Mouse (Mus musculus) megakaryocyte, embryonic 14.5 days (primary cell): Measurements from ENCODE around the gene Ina. TPM values are rescaled to one million over a fixed set of nuclear protein-coding genes. Genes with fewer than 3 reads are reported as not detected.
"Not testable (repeated sequence)": the region's sequence is repeated elsewhere in the genome, so short reads cannot be mapped to it uniquely, and the experiment has no call there.

Source experiments
- H3K27me3 ChIP-seq: replicated peaks from 2 replicates; pipeline ENCODE3; 2012; ENCODE audit warnings: inconsistent platforms
- H3K36me3 ChIP-seq: replicated peaks from 2 replicates; pipeline ENCODE3; 2012; ENCODE audit warnings: low read length, inconsistent platforms, mixed read lengths
- H3K4me1 ChIP-seq: 2 replicates; pipeline ENCODE4 v1.6.1; 2012; ENCODE audit warnings: inconsistent platforms
- H3K4me3 ChIP-seq: replicated peaks from 2 replicates; pipeline ENCODE3; 2012; ENCODE audit warnings: moderate library complexity, mild to moderate bottlenecking, inconsistent platforms
- H3K9me3 ChIP-seq: 2 replicates; pipeline ENCODE4 v1.6.1; 2012; ENCODE audit warnings: inconsistent platforms
- FLI1 ChIP-seq: IDR thresholded peaks from 2 replicates; pipeline ENCODE4 v1.6.1; 2012; ENCODE audit warnings: low read length, inconsistent platforms, mixed read lengths
- GATA1 ChIP-seq: IDR thresholded peaks from 3 replicates; pipeline ENCODE4 v1.6.1; 2012; ENCODE audit warnings: mixed read lengths, low read length, inconsistent platforms, borderline replicate concordance
- polyA plus RNA-seq: library from polyadenylated mRNA; stranded (reverse); fragments of >175 nt; gene quantifications from 2 replicates; pipeline ENCODE4 v1.2.3, GENCODE M21; 2012; ENCODE audit warnings: low replicate concordance; ENCODE audit not compliant: insufficient read depth

Gene Ina
- polyA plus RNA-seq, 1 experiment: 0.13 TPM

DNA sequence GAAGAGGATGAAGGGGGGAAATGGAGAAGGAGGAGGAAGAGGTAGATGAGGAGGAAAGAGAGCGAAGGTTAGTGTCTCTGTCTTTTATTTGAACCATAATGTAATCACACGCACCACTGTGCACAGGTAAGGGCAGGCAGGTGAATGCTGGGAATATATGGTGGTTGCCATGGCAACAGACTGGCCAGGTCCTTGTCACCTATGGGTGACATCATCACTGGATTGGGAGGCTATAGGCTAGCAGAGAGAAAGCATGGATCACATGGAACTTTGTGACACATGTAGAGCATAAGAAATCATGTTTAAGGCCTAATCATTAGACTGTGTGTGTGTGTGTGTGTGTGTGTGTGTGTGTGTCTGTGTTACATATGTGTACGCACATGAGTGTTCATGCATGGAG lies 42.3 kb upstream of the Ina start:
- peaks cover 80% of the 10 kb centered on the region for H3K4me1 ChIP-seq
- no peak overlapping the region for H3K4me3 ChIP-seq
- TF ChIP-seq GATA1 (no peak), FLI1 (no peak)
- H3K27me3 ChIP-seq: no peaks in the 10 kb centered on the region
- no peaks in the 10 kb centered on the region for H3K9me3 ChIP-seq
- no peaks in the 10 kb centered on the region for H3K36me3 ChIP-seq

DNA sequence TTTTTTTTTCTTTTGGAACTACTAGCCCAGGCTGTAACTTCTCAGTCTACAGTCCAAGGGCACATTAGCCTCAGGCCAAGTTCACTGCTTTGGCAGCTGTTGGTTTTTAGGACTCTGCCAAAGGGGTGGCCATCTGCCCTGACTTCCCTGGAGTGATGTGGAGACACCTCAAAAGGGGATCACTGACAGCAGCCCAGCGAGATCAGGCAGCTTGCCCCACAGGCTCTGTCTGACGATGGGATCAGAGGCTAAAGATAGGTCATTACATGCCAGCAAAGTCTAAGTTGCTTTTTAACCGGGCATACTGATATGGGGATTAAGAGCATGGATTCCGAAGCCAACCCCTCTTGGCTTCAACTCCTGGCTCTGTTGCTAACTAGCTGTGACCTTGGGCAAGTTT lies 38.9 kb upstream of the Ina start:
- Histone ChIP-seq H3K4me3 (no peak overlapping the region), H3K27me3 (no peaks in the 10 kb centered on the region), H3K4me1 (peaks cover 85% of the 10 kb centered on the region), H3K36me3 (no peaks in the 10 kb centered on the region), H3K9me3 (no peaks in the 10 kb centered on the region)
- TF ChIP-seq FLI1 (no peak), GATA1 (no peak)

DNA sequence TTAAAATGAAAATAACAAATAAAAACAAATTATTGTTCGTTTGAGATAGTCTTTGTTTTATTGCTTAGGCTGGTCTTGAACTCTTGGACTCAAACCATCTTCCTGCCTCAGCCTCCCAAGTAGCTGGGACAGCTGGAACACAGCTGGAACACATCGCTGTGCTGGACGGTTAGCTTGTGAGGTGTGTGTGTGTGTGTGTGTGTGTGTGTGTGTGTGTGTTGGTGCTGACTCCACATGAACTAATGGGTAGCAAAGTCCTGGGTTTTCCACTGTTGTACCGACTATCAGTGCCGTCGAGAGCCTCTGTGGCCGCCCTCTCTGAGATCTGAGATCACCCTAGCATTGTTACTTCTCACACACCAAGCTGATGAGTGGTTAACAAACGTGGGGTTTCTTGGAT lies 38.5 kb upstream of the Ina start:
- H3K4me3 ChIP-seq: no peak overlapping the region
- H3K36me3 ChIP-seq: no peaks in the 10 kb centered on the region
- no peaks in the 10 kb centered on the region for H3K9me3 ChIP-seq
- TF ChIP-seq FLI1 (no peak), GATA1 (no peak)
- no peaks in the 10 kb centered on the region for H3K27me3 ChIP-seq
- H3K4me1 ChIP-seq: peaks cover 85% of the 10 kb centered on the region

GRCm38 (mm10) chr19:46976743-46977142 lies 37.8 kb upstream of the Ina start:
- Histone ChIP-seq H3K27me3 (no peaks in the 10 kb centered on the region), H3K9me3 (no peaks in the 10 kb centered on the region), H3K4me1 (peaks cover 85% of the 10 kb centered on the region), H3K36me3 (no peaks in the 10 kb centered on the region), H3K4me3 (no peak overlapping the region)
- no peak for TF ChIP-seq GATA1
- no peak for TF ChIP-seq FLI1

DNA sequence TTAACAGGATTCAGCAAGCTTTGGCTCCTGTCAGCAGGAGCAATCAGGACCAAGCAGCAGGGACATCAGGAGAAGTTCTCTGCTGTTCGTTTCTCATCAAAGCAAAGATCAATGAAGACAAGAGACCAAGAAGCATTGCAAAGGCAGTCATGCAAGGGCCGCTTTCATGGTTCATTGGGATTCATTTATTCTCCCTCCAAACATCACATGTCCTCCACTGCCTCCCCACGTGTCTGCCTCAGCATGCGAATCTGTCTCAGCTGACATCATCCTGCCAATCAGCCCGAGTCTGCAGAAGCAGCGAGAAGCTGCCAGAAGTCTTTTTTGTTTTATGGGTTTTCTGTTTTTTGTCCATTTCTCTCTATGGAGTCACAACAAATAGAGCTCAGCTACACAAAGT lies 37.0 kb upstream of the Ina start:
- H3K4me3 ChIP-seq: peak overlapping the region; percentile 42
- no peaks in the 10 kb centered on the region for H3K36me3 ChIP-seq
- peaks cover 85% of the 10 kb centered on the region for H3K4me1 ChIP-seq
- TF ChIP-seq FLI1 (no peak), GATA1 (no peak)
- H3K27me3 ChIP-seq: no peaks in the 10 kb centered on the region
- no peaks in the 10 kb centered on the region for H3K9me3 ChIP-seq

DNA sequence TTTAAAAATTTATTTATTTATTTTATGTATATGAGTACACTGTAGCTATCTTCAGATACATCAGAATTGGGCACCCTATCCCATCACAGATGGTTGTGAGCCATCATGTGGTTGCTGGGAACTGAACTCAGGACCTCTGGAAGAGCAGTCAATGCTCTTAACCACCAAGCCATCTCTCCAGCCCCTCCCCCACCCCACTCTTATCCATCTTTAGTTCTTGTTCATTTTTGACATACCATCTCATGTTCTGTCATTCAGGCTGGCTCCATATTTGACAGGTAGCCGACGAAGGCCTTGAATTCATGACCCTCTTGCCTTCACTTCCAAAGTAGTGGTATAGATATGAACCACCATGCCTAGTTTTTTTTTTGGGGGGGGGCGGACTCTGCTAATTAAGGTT lies 36.4 kb upstream of the Ina start:
- H3K4me1 ChIP-seq: peaks cover 85% of the 10 kb centered on the region
- H3K27me3 ChIP-seq, H3K36me3 ChIP-seq, H3K4me3 ChIP-seq, H3K9me3 ChIP-seq: not testable (repeated sequence)

DNA sequence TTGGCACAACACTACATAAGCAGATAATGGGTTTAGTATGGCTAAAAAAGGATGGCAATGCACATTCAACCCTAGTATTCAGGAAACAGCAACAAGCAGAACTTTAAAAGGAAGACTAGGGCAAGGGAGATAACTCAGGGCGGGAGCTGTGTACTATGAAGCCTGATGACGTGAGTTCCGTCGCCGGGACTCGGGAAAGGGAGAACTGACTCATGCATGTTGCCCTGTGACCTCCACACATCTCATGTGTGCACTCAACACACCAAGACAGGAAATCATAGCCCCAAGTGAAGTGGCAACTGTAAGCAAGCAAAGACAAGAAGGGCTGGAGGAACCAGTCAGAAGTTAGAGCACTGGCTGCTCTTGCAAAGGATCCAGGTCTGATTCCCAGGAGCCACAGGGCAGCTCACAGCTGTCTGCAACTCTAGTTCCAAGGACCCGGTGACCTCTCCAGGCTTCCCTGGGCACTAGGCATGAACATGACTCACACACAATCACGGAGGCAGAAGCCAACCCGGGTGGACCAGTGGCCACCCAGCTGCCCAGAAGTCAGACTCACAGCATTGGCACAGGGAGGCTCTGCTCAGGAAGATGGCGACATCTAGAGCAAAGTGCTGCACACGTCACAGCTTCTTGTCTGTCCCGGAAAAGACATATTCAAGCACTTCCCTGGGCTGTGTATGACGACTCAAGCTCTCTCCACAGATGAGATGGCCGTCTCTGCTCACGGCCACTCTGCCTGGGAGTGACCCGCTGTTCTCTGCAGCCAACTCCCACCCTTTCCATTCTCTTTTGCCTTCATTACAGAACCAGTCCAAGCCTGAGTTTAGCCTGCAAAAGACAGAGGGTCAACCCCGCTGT lies 35.3 kb upstream of the Ina start:
- Histone ChIP-seq H3K27me3 (no peaks in the 10 kb centered on the region), H3K9me3 (no peaks in the 10 kb centered on the region), H3K36me3 (no peaks in the 10 kb centered on the region), H3K4me3 (peak overlapping the region; percentile 79), H3K4me1 (peaks cover 90% of the 10 kb centered on the region)
- peak; percentile 73; the same call in 1 of the 3 replicates for TF ChIP-seq GATA1
- TF ChIP-seq FLI1: no peak

GRCm38 (mm10) chr19:46979781-46980105 lies 34.8 kb upstream of the Ina start:
- H3K4me1 ChIP-seq: peaks cover 93% of the 10 kb centered on the region
- no peaks in the 10 kb centered on the region for H3K27me3 ChIP-seq
- TF ChIP-seq FLI1 (no peak), GATA1 (no peak)
- no peaks in the 10 kb centered on the region for H3K36me3 ChIP-seq
- H3K4me3 ChIP-seq: peak overlapping the region; percentile 79
- H3K9me3 ChIP-seq: no peaks in the 10 kb centered on the region

GRCm38 (mm10) chr19:46981462-46981861 lies 33.0 kb upstream of the Ina start:
- TF ChIP-seq FLI1 (no peak), GATA1 (no peak)
- Histone ChIP-seq H3K9me3 (no peaks in the 10 kb centered on the region), H3K36me3 (no peaks in the 10 kb centered on the region), H3K4me3 (no peak overlapping the region), H3K4me1 (peaks cover 95% of the 10 kb centered on the region), H3K27me3 (no peaks in the 10 kb centered on the region)

DNA sequence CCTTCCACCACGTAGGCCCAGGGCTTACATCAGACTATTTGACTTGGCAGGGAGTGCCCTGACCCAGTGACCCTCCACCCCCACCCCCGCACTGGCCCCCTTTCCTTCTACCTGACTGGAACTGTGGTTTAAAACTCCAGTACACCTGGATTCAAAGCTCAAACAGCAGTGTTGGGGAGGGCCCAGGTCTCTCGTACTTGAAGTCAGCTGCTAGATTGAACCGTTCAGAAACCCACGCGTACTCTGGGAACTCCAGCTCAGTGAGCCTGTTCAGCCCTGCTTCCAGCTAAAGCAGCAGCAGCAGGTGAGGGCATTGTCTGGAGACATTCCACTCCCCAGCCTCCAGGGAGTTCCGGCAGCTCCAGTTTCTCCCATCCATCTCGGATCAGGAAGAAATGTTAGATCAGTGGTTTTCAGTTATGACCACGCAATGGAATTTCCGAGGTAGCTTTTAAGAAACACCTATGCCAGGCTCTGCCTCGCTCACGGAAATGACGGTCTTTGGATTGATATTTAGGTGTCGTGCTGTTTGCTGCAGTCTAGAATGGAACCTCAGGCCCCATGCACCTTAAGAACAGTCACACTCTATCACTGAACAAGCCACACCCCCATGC lies 31.0 kb upstream of the Ina start:
- no peaks in the 10 kb centered on the region for H3K27me3 ChIP-seq
- peaks cover 95% of the 10 kb centered on the region for H3K4me1 ChIP-seq
- H3K9me3 ChIP-seq: no peaks in the 10 kb centered on the region
- no peaks in the 10 kb centered on the region for H3K36me3 ChIP-seq
- peak overlapping the region; percentile 86 for H3K4me3 ChIP-seq
- TF ChIP-seq GATA1: no peak
